Mouse (Mus musculus) megakaryocyte-erythroid progenitor cell, adult 5-6 weeks (primary cell): ENCODE data around the gene Otx2. TPM values are rescaled to one million over a fixed set of nuclear protein-coding genes. Genes with fewer than 3 reads are reported as not detected.

ENCODE experiments used
- ATAC-seq: replicated peaks from 2 replicates; pipeline ENCODE4 v1.8.0; 2016; ENCODE audit warnings: mild to moderate bottlenecking, inconsistent platforms; ENCODE audit not compliant: severe bottlenecking, poor library complexity, low FRiP score, low TSS enrichment
- total RNA-seq, 2 experiments: library from RNA; stranded (forward) in 1 of 2; stranded (reverse) in 1 of 2; fragments of 200-1000, 215-1000 nt in 1 of 2; fragments of >200 nt in 1 of 2; fragmentation: Nextera tagmentation in 1 of 2; gene quantifications; 2 replicates each; pipeline ENCODE4 v1.2.3; 2014 to 2017

Otx2 gene
- total RNA-seq, 2 experiments from 2014 or later = not detected

DNA sequence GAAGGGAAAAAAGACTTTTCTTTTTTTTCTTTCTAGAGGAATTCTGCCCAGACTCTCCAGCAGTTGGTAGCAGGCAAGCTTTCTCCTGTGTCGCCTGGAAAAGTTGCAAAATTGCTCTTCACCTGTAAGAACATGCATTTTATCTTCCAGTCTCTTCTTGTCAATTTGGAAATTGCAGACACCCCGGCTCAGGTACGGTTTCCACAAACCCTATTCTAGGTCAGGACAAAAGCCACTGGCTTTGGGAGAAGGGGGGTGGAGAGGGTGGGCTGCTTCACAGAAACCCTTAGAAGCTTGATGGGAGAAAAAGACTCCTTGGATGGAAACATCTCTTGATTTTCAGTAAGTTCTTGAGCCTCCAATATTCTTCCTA lies 3.4 kb downstream of the Otx2 start:
- no peak for ATAC-seq

DNA sequence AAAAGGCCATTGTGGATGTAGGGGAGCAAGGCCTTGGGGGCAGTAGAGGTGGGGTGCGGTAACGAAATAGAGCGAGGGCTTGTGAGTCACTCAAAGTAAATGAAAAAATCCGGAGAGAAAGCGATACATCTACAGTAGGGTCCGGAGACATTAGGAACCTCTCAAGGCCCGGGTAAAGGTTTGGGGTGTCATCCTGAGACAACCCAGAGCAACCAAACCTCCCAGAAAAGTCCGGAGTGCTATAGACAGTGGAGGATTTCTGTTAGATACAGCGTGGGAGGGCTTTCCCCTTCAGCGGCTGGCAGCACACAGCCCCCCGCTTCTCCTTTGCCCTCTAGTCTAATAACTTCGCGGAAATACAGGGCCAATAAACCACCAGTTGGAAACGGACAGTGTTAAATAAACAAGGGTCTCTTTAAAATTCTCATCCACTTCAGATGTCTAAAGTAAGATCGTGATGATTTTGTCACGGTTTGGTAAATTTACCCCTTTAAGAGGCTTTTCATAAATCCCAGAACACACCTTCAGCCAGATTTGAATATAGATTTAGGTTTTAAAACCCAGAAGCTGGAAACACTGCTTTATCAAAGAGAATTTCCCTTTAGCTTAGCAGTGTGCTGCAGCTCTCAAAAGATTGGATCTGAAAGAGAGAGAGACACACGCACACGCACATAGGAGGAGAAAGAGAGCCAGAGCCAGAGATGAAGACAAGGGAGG lies 3.9 kb downstream of the Otx2 start:
- no peak for ATAC-seq

DNA sequence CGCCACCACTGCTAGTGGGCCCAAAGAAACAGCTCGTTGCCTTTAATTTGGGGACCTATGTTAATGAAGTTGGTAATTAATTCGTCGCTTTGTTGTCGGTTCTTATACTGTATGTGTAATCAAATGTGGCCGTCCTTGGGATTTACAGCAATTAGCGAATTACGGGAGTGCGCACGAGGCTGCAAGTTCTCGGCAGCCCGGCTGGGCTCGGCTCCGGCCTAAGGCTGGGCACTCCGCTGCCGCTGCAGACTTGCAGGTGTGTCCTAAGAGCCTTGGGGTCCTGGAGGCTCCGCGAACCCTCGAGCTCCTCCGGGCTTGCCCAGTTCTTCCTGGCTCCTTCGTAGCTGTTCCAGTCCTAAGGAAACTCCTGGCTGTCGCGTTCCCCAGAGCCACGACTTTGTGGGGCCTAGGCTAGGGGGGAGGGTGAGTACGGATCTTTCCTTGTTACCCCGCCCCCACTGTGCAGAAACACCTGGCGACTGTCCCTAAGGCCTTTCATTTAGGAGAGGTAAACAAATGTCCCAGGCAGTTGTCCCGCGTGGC lies 4.8 kb downstream of the Otx2 start:
- no peak for ATAC-seq

DNA sequence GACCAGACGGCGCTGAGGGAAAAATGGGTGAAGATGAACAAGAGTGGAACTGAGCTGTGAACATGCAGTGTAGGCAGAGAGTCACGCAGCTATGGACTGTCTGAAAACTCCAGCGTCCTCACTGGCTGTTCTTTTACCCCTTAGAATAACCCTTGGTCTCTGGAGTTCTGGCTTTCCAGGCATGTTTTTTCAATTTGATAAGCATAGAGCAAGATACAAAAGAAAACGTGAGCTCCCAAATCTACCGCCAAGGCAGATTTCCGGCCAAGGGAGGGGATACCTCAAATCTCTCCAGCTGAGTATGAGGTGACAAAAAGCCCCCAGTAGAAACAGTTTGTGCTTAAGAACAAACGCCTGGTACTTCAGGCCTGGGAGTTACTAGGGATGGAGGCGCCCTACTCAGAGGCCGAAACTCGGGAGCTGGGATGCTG lies 5.6 kb downstream of the Otx2 start:
- no peak for ATAC-seq

DNA sequence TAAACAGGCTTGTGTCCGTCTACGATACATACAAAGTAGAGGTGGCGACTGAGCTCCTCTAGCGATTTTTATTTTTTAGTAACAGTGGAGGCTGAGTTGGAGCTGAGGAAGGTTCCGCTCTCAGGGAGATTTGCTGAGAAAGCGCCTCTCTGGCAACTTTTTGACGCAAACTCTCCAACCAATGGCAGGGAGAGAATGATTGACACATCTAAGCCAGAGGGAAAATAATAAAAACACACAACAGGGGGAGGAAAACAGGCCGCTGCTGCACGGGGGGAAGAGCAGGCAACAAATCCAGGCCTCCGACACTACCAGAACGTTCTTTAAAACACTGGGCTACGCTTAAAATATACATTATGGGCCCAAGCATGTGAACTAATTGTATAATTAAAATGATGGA lies 6.2 kb downstream of the Otx2 start:
- no peak for ATAC-seq

DNA sequence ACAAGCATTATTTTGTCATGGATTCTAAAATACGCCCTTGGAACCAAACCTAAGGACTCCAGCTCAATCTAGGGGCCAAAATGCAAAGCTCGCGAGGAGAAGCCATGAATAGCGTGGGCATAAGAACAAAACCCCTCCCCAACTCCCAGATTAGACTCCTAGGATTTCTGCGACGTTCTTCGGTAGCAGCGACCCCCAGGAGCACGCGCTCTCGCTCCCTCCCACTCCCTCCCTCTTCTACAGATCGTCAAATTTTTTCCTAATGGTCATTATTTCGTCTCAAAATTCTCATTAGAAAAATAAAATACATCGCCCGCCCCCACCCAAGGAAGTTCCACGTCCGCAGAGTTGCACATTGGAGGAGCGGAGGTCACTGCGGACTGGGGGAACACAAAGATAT lies 6.8 kb downstream of the Otx2 start:
- ATAC-seq = no peak

DNA sequence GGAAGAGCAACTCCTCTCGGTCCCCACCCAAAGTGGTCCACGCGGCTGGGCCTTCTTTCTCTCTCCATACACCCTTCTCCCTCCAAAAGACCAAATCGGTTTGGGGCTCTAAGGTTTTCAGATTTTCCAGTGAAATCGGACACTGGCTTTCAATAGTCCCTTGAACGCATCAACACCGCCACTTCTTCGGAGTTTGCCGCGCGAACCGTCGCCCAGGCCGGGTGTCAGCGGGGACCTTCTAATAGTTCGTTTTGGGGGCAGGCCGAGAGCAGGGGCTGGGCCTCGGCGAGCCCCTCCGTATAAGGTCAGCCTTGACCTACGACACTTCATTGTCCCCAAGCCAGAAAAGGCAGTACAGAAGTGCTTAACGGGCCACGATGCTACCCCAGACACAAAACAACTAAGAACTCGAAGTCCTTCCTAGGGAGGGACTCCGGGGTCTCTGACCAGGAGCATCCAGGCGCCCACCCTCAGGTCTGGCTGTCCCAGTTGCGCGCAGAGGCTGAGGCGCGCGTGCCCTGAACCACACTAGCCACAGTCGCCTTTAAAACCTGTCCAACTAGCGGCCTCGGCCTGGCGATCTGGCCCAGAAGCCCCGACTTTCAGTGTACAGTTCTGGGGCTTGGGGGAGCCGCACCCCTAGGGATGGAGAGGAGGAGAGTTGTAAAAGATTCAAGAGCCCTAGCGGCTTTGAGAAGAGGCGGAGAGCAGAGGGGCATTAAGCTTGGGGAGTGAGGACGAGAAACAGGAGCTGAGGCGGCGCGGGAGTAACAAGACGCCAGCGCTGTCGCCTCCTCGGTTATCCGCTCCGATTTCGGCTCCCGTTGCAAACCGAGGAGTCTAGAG lies 7.6 kb downstream of the Otx2 start:
- no peak for ATAC-seq

DNA sequence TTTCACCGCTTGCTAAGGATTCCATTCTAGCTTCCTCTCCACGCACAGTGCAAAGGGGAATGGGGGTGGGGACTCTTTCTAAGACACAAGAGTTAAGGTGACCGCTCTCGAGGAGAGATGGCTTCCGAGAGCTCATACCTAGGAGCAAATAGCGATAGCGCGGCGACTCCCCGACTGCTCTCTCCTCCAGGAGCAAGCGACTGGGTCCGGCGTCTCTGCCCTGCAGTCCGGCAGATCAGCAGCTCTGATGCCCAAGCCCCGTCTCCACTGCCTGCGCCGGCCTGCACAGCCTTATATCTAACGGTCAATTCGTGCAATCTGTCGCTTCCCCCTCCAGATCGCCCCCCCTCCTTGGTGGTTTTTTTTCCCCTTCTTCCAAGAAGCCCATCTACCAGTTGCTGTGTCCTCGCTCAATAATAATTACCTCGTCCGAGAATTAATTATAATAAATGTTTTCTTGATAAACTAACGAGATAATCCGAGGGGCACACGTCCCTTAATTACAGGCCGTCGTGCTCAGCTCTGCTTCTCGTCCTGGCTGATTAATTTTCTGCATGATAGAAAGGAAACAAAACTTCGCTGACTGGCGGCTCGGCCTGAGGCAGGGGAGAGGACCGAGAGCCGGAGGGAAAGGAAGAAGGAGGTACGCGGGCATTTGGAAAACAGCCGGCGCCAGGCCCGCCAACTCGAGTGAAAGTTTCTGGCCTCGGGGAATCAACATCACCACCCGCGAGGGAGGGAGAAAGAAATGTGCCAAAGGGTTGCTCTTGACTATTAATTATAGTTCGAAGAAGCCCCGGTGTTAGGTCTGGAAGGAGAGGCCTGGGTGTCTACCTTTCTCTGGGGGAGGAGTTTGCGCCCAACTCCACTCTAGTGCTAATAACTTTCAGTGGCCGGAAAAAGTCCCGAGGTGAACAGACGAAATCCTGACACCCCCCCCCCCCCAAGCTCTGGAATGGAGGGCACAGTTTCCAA lies 8.5 kb downstream of the Otx2 start:
- ATAC-seq = no peak

DNA sequence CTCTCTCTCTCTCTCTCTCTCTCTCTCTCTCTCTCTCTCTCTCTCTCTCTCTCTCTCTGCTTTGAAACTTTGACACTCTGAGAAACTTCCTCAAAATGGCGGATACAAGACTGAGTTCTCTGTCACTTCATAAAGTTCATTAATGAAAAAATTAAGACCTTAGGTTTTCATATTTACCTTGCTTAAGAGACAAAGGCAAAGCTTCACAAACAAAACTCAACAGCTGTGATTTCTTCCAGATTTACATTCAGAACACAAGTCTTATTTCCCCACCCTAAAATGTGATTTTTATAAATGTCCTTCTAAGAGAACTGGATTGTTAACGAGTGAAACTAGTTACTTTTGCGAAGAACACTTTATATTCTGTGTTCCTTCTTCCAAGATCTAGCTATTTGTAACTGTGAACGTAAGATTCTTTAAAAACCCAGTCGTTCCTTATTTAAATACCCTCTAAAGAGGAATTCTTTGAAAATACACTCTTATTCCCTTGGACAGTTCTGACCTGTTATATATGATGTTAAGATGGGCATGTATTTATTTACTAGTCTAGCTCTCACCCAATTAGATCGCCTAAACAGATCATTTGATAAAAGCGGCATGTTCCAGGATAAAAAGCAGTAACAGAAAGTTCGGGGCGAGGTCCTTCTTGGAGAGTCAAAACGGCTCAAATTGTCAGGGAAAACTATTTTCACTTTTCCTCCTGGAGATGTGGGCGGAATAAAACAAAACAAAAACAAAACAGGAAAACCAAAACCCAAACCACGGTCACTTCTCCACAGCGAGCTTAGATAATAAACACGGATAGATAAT lies 9.4 kb downstream of the Otx2 start:
- no peak for ATAC-seq

DNA sequence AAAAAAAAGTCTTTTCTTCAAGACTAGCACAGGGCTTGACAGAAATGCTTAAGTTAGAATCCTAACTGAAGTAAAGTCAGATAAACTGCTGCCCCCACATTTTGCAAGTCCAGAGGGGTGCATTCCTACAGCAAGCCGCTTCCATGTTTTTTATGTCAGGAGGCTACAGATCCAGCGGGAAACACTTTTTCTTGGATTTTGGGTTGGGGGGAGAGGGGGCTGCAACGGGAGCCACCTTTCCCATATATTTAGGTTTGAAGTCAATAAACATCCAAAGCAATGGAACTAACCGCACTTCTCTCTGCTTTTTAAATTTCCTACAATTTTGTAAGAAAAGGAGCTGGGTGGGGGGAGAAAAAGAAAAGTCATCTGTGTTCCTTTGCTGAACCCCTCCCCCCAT lies 10.1 kb downstream of the Otx2 start:
- no peak for ATAC-seq

DNA sequence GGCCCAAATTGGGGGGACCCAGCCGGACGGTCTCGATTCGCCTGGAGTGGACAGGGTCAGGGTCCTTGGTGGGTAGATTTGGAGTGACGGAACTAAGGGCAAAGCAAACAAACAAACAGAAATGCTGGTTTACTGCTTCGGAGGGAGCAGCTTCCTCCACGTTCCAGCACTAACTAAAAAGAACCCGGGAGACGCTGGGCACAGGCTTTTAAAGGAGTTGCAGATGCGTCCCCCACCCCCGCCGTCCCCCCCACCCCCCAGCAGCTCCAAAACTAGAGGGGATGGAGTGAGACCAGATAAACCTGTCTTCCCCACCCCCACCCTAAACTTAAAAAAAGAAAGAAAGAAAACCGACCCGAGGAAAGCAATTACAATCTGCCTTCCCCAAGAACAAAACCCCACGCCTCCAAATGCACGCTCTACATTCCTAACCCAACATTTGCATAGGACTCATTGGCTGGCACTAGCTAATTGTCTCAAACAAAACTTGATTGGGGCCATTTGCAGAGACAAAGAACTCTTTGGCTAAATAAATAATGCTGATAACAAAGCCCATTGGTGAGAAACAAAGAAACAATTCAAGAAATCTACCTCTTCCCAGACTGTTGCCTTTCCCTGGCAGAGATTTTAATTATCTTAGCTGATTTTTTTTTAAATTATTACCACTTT lies 10.9 kb downstream of the Otx2 start:
- ATAC-seq = no peak

DNA sequence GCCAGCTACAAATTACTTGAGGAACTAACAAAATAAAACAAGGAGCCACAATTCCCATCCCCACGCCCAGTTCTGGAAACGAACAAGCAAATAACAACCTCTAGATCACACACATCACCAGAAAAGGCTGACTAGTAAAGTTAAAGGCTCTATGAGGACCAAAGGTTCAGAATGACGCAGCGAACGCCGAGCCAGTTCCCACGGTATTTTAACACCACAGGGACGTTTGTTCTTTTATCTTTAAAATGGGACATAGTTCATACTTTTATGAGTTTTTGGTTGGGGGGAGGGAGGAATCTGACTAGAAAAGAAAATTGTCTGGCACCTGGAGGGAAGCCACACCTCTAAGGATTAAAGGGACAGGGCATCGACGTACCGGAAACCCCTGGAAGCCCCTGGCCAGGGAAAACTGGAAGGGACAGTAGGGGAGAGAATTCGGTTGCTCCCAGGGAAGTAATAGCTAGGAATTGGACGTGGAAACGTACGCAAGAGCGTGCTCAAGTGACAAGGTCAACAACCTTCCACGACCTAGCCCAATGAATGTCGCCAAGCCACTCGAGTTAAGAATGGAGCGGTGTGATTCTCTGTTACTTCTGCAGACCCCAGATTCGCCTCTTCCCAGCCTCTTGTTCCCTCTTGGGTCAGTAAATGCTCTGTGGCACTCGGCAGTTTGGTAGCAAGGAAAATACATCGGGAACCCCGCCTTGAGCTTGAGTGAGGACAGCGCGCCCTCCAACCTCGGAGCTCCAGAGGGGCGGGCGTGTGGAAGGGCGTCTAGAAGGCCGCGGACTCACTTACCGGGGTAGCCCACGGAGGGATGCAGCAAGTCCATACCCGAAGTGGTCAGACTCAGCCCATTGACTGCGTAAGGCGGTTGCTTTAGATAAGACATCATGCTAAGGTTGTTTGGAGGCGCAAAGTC lies 11.7 kb downstream of the Otx2 start:
- ATAC-seq = no peak

DNA sequence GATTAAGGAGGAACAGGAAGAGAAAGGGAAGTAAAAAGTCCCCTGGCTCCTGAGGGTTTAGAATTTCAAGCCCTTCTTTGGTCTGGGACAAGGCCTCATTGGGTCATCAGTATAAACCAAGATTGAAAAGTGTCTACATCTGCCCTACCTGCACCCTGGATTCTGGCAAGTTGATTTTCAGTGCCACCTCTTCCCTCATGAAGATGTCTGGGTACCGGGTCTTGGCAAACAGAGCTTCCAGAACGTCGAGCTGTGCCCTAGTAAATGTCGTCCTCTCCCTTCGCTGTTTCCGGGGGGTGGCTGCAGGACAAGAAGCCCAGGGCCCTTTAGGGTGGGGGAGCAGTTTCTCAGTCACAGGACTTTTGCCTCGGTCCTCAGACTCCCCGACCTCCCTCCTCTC lies 12.5 kb downstream of the Otx2 start:
- no peak for ATAC-seq

DNA sequence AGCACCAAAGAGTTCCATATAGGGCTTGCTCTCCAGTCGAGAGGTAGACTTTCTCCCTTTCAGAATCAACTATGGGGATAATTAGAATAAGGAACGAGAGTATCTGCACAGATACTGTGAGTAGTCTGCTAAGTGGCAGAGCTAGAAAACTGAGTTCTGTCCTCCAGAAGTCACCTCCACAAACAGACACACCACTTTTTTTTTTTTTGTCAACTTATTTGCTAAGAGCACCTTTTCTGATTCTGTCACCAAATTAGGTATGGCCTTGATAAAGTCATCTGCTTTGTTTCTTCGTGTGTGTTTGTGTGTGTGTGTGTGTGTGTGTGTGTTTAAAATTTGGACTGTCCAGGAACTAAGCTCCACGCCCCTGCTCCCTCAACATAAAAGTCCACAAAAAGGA lies 13.0 kb downstream of the Otx2 start:
- ATAC-seq = no peak

DNA sequence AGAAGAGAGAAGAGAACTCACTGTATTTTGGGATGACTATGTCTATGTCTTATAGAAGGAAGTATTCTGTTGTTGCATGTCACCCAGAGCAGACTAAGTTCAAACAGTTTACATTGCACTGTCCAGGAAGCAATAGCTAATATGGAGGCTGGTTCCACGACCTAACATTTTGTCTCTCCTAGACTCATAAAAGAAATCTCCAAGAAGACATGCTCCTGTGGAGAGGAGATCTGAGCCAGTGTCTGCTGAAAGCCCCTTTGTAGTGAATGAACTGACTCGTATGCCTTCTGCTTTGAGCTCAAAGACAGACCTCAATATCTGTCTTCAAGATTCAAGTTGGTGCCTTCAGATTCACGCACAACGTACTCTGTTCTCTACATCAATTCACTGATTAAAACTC lies 14.0 kb downstream of the Otx2 start:
- no peak for ATAC-seq

DNA sequence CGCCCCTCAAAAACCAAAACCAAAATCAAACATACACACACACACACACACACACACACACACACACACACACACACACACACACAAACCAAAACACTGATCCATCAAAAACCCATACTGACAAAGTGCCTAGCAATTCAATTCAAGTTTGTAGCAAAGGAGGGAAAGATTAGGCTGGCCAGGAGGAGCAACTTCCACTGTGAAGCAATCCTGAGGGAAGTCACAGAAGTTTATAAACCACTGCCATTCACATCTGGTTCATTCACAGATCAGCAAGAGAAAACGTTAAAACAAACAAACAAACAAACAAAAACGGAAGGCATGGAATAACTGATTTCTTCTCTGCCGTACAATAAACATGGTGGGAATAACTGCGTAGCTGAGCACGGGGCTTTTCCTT lies 16.4 kb downstream of the Otx2 start:
- no peak for ATAC-seq

DNA sequence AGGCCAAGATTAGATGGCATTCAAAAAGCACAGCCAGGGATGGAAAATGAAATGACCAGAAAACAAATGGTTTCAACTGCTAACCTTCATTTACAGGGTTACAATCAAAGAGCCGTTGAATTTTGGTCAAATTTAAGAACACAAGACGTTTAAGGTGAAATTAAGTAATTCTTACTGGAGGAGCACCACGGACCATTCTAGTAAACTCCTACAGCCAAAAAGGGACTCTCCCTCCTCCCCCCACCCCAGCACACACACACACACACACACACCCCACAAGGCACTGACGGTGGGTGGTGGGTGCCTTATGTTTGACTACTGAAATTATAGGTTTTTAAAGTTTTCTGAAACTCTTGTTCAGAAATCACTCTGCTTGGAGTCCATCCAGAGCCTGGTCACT lies 16.9 kb downstream of the Otx2 start:
- ATAC-seq = no peak
